Mouse (Mus musculus) kidney, postnatal 36 days (tissue): Measurements from ENCODE around the gene Foxa3.

ENCODE experiments used
- DNase-seq, 2 experiments: peaks; one replicate each; pipeline ENCODE4 v3.0.0; 2021 to 2022; ENCODE audit warnings: mixed read lengths in 2 of 2

The Foxa3 gene

DNA sequence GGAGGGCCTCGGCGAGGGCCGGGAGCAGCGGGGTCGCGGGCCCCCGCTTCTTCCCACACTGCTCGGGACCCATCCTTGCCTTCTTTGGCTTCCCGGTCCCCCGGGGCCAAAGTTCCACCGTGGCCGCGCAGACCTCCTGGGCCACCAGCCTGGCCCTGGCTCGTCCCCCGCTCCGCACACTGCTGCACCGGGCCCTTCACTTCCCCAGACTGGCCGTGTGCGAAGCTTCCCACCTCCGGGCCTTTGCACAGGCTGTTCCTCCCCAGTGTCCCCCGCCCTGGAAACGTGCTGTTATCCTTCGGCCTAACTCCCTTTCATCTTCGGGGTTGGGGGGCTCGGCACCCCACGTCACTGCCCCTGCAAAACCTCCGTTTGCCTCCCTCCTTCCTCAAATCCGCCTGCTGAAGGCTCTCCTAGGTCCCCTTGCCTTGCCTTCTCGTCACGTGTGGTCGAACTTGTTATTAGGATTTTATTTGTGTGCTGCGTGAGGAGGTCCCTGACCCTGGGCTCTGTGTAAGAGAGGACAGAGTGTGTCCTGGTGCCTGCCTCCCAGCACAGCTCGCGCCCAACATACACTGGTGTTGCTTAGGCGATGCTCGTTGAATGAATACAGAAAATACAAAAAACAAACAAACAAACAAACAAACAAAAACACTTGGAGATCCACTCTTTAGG lies 1.4 kb upstream of the Foxa3 start:
- peak in 1 of 2 experiments; percentile 50 for DNase-seq

DNA sequence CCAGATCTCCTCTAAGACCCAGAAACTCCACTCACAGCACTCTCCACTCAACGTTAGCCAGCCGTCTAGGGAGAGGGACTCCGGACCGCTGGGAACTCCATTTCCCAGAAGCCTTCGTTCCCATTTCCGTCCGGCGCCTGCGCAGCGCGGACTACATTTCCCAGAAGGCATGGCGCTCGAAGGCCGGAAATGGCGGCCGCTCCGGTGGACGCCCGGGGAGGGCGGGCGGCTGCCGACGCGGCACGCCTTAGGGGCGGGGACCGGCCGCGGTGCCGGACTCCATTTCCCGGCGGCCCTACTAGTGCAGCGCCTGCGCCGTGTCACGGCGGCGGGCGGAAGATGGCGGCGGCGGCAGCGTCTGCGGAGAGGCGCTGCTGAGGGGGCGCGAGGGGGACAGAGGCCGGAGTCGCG lies 763 bp upstream of the Foxa3 start, which contains the start of gene Sympk:
Sympk (plus strand) TSS at position 282 of the 411 bp plus-strand sequence.
- DNase-seq: peak; percentile 96

DNA sequence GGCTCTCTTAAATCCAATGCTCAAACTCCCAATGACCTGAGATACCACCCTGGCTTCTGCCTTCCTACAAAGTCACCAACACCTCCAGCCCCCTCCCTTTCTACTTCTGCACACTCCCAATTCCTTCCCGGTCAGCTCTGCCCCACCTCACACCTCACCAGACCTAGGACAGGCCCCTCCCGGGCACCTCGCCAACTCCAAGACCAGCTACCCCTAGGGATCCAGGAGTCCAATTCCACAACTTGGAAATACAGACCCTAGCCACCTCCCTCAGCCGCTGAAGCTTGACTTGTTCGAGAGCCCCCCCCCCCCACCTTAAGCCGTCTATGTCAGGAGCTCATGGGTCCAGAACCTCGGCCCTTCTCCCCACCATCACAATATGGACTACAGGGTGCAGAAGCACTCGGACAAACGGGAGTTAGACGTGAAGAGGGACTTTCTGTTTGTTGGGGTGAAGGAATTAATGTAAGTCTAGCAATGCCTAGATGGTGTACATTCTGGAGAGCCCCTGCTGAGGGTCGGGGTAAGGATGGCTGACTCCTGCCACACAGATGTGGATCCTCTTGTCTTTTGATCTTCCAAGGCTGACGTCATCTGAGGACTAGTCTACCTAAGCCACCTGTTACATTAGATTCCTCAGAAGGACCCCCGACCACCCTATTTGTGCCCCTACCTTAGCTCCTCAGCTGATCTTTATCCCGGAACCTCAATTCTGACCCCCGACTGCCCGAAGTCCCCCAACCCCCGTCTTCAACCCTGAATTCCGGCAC lies 964 bp downstream of the Foxa3 start:
- no peak for DNase-seq

DNA sequence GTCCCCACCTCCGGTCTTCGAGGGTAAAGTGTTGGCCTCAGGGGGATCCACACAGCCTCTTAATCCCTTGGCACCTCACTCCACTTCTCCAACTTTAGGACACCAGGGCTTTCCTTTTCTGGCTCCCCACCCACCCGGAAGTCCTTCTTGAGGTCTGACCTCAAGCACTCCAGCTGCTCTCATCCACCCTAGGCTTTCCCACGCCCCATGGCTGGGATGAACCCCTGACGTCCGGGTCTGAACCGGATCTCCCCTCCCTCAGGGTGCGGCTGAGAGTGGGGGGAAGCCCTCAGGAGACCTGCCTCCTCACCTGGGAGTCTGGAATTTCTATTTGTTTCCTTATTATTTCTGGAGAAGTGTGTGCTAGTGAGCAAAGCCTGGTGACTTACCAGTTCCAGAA lies 2.3 kb downstream of the Foxa3 start:
- DNase-seq: no peak

DNA sequence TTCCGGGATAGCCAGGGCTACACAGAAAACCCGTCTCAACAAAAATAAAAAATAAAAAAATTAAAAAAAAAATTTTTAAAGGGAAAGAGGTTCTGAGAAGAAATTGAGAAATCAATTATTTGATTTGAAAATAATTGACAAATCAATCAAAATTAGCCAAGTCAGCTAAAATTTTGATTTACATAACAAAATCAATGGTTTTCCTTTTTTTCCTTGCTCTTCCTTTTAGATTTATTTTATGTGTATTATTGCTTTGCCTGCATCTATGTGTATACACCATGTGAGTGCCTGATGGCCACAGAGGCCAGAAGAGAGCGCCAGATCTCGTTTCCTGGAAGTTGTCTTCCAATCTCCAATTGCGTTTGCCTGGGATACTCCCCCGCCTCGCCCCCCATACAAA lies 5.4 kb downstream of the Foxa3 start:
- DNase-seq: no peak

DNA sequence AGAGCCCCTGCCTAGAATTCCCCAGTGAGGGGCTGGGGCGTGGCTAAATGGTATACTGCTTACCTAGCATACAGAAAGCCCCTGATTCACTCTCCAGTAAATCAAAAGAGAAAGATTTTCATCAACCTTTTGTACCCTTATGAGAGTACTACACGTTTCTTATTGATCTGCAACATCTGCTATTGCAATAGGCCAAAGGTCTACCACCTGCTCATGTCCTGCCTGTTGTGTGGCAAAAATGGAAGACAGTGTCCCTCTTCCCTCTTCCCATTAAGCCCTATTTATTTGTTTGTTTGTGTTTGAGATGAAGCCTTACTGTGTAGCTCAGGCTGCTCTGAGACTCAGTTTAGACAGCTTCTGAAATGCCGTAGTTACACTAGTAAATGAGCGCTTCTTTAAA lies 7.3 kb downstream of the Foxa3 start:
- DNase-seq: no peak

DNA sequence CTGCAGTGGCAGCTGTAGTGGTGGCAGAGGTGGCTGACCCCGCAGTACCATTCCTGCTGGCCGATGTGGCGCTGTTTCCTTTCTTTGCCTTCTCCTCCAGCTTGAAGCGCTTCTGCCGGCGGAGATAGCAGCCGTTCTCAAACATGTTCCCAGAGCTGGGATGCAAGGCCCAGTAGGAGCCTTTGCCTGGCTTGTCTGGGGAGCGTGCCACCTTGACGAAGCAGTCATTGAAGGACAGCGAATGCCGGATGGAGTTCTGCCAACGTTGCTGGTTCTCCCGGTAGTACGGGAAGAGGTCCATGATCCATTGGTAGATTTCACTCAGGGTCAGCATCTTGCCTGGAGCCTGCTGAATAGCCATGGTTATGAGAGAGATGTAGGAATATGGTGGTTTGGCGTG lies 8.9 kb downstream of the Foxa3 start:
- no peak for DNase-seq

DNA sequence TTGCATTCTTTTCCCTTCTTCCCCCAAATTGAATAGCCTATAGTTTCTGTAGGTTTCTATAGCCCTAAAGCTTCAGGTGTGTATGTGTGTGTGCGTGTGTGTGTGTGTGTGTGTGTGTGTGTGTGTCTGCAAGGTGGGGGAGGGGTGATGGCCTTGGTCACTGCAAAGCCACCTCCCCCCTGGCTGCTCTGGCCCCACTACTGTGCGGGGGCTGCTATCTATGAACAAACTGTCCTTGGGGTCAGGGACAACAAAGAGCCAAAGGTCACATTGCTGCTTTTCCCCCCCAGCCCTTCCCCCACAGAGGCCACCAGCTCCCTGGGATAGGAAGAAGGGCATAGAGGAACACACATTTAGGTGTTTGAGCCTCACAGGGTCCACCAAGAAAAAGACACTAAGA lies 10.5 kb downstream of the Foxa3 start:
- no peak for DNase-seq

DNA sequence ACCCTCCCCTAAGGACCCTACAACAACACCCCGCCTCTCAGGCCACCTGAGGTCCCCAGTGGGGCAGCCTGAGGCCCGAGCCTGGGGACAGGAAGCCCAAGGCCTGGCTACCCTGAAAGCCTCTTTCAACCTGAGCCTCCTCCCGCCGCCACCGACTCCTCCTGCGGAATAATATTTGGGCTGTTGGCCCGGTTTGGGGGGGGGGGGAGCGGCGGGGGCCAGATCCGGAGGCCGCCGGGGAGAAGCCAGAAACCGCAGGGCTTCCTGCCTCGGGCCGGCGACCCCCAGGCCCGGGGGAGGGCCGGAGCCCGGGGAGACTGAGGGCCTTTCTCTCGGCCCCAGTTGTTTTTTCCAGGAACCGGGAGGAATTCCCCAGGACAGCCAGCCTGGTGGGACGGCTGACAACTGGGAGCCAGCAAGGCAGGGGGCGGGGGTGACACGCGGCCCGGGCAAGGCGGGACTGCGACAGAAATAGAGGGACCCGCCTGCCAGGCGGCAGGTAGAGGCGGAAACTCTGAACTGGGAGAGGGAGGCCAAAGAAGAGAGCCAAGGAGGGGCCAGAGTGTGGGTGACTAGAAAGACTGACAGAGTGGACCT lies 11.2 kb downstream of the Foxa3 start:
- DNase-seq: peak in 1 of 2 experiments; percentile 62

DNA sequence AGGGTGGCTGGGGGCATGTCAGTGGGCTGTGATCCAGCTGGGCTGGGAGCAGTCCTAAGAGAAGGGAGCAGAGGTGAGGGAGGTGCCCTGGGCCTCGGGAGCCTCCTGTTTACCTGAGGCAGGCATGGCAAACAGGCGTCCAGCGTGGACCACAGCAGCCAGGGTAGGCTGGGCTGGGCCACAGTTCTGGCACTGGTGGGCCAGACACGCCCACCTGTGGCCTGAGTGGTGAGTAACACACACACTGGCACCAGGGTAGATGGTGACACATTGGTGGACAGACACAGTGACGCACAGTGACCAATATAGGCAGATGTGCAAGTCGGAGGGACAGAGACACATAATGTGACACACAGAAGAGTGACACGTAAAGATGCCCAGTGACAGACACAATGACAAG lies 12.8 kb downstream of the Foxa3 start:
- no peak for DNase-seq

DNA sequence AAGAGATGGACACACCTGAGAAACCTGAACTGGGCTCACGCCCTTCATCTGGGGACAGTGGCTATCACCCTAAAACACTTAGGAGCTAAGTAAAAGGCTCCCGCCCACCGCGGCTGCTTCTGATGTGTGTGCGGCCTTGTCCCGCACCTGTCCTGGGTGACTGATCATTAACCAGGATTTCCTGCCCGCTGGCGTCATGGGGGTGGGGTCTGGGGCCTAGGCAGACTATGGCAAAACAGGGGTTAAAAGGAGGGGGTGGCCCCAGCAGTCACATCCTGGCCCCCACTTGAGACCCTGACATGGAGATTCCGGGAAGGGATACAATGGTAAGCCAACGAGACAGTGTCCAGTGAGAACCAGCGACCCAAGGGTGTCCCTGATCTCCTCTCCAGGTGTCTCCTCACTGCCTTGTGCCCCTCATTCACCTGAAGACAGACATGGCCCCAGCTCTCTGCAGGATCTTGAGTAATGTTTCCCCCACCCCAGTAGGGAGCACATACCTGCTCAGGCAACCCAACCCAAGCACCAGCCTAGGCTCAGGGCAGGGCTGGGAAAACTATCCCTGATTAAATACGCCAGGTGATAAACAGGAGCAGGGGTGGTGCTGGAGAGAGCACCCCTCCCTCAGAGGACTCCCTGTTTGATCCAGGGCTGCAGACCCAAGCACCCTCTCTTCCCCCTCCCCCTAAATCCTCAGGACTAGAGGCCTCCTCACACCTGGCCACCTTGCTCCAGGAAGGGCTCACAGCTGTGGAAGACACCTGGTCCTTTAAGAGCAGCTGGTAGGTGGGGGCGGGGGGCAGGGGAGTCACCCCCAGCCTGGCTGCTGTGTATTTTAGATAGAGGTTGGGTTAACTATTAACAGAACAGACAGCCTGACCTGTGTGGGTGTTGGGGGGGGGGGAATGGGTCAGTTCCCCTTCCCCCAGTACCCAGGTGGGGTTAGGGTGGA lies 16.0 kb downstream of the Foxa3 start:
- DNase-seq: peak in 1 of 2 experiments; percentile 51

DNA sequence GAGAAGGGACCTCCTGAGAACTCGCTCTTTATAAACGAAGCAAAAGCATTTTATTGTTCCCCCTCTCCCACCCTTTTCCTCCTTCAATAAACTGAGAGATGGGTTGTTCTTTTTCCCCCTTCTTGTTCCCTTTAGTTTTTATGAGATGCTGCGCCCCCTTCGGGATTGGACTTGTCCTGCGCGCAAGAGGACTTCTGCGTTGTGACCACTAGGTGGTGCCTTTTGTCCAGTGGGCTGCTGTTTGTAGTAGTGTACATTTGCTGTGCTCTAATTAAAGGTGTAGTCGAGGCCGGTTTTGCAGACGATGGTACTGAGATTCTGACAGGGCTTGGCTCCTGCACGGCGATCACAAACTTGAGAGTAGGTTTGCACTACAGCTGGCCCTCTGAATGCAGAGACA lies 16.9 kb downstream of the Foxa3 start:
- DNase-seq: peak; percentile 88 to 90

DNA sequence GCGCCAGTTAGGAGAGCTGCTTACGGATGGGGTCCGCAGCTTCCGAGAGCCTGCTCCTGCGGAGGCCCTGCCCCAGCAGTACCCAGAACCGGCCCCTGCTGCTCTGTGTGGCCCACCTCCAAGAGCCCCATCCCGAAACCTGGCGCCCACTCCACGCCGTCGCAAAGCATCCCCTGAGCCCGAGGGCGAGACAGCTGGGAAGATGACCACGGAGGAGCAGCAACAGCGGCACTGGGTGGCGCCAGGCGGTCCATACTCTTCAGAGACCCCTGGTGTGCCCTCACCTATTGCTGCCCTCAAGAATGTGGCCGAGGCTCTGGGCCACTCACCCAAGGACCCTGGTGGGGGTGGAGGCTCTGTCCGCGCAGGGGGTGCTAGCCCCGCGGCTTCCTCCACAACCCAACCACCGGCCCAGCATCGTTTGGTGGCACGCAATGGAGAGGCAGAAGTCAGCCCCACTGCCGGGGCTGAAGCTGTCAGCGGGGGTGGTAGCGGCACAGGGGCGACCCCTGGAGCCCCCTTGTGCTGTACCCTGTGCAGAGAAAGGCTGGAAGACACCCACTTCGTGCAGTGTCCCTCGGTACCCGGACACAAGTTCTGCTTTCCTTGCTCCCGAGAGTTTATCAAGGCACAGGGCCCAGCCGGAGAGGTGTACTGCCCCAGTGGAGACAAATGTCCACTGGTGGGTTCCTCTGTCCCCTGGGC lies 17.8 kb downstream of the Foxa3 start:
- peak in 1 of 2 experiments; percentile 12 for DNase-seq

DNA sequence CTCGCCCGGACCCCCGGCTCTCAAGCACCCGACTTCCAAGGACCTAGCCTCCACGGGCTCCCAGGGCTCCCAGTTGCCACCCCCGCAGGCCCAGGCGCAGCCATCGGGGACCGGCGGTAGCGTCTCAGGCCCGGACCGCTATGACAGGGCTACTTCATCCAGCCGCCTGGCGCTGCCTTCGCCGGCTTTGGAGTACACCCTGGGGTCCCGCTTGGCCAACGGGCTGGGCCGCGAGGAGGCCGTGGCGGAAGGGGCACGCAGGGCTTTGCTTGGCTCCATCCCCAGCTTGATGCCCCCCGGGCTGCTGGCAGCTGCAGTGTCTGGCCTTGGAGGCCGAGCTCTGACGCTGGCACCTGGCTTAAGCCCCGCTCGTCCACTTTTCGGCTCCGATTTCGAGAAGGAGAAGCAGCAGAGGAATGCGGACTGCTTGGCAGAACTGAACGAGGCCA lies 18.7 kb downstream of the Foxa3 start:
- peak in 1 of 2 experiments; percentile 39 for DNase-seq

DNA sequence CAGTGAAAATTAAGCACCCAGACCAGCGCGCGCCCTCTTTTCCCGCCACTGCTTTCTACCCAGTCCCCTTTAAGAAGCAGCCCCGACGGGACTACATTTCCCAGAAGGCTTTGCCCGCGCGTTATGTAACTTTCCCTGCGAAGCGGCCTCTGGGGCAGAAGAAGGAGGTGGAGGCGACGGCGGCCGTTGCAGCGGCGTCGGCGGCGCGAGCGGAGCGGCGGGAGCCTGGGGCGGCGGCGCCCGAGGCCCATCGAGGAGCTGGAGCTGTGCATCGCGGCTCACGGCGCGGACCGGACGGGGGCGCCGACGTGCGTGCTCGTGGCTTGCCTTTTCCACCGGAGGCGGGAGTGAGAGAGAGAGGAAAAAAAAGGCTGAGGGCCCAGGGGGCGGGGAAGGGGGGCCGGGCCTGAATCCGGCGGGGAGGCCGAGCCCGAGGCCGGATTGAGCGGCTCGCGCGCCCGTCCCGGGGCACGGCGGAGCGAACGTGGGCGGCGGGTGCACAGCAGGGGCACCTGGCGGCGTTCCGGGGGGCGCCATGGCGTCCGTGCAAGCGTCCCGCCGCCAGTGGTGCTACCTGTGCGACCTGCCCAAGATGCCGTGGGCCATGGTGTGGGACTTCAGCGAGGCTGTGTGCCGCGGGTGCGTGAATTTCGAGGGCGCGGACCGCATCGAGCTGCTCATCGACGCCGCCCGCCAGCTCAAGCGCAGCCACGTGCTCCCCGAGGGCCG lies 19.3 kb downstream of the Foxa3 start, which contains the start of gene Irf2bp1:
Irf2bp1 (plus strand) TSS at position 143 of the 729 bp plus-strand sequence.
- peak; percentile 96 for DNase-seq

DNA sequence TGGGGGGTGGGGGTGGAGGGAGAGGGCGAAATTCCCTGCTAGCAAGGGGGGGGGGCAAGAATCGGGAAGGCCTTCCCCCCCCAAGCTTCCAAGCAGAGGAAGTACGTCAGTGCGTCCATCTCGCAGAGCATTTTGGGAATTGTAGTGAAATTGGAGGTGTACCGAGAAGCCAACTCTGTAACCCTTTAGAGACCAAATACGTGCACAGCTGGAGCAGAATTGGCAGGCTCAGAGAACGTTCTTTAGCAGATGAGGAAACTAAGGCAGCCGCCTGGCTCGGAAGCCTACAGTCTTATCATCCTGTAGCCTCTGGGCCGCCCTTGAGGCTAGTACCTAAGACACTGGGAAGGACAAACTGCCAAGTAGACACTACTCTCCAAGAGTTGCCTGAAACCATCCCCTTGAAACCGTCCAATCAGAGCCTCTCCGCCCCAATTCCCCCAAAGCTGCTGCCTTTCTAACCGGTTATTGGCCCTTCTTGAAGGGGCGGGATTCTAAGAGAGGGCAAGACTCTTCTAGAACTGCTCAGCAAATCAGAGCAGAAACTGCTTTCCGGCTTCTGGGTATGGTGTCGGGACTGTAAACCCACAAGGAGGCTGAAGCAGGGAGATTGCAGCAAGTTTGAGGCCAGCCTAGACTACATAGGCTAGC lies 20.4 kb downstream of the Foxa3 start:
- peak; percentile 82 to 92 for DNase-seq

DNA sequence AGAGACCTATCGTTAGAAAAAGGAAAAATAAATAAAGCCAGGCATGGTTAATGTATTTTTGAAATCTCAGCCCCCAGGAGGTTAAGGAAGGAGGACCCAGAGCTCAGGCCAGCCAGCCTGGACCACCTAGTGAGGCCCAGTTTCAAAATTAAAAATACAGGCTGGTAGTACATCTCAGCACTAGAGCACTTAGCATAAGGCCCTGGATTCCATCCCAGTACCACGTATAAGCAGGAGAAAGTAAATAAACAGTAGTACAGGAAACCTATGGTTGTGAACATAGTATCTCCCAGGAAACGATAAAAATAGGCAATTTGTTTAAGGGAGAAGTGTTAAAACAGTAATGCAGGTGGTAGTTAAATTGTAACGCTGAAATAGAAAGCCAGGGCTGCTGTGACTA lies 21.2 kb downstream of the Foxa3 start:
- no peak for DNase-seq

DNA sequence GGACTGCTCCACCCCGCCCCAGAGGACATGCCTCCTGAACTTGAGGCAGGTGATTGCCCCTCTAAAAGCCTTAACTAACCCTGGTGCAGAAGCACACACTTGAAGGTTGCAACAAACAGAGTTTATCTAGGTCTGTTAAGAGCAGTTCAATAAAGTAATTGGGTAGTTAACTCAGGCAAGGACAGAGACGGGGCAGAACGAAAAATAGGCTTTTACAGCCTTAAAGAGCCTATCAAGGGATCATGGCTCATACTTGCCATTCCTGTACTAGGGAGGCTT lies 21.6 kb downstream of the Foxa3 start:
- no peak for DNase-seq

DNA sequence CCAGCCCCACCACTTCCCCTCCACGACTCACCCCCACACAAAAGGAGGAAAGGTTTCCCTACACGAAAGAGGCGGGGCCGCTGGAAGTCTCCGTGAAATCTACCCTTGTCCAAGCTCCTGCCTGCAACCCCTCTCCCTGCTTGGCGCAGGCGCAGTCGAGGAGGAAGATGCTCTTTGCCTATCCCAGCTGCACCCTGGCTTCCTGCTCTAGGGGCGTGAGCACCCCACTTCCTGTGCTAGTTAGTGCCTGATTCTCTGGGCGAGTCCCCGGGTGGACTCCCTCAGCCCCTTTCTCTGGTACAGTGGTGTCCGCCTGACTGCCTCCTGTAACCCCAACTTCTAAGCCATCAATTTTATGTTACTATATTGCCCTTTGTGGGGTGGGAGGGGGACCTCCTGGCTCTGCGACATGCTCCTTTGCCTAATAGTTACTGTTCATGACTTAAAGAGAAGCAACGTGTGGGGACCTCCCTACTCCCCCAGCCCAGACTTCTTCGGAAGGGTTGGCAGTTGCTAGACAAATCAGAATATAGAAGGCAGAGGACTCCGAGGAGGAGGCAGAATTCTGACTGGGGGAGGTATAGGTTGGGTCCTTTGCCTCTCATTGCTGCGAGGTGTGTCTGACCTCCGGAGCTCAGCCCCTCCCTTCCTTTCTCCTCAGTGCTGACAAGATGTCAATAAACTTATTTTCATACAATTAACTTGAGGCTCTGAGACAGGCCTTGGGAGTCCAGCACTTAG lies 22.1 kb downstream of the Foxa3 start:
- peak; percentile 77 to 84 for DNase-seq

DNA sequence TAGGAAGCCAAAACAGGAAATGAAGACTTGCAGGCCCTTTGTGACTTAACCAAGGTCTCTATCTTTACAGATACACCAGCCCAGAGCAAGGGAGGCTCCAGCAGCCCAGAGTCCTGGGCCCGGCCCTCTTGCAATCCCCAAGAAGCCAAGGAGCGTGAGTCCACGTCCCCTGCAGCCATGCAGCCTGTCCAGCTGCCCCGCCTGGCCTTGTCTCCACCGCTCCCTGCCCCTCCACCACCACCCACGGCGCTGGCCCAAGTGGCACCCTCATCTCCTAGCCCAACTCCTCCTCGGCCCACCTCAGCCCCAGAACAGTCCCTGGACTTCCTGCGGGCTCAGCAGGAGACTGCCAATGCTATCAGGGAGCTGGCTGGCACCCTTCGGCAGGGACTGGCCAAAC lies 22.9 kb downstream of the Foxa3 start:
- no peak for DNase-seq
